Mouse (Mus musculus) c-Kit-positive CD71-positive TER-119-positive erythroid progenitor cells, embryonic 14.5 days (primary cell): ENCODE data around the gene Olfr397.

Experiments used
- DNase-seq: peaks from one replicate; pipeline ENCODE4 v3.0.0-alpha.2; 2013; ENCODE audit warnings: low spot score

The Olfr397 gene

DNA sequence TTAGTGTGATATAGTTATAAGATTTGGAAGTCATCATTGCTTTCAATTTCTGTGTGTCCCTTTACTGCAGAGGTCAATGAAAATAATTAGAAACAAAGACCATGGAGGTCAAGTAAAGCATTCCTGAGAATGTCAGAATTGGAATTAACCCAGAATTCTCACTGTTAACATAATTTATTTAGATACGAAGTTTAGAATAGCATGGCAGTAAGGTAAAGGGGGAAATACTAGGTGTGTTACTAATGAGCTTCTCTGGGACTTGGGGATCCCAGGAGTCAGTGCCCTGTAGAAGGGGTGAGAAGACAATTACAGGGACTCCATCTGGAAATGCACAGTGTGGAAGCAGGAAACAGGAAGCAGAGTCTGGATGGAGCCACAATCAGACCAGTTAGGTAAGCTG, at the start of gene Olfr397:
Olfr397 (plus strand) TSS at position 301 of the 400 bp plus-strand sequence.
- DNase-seq = no peak

DNA sequence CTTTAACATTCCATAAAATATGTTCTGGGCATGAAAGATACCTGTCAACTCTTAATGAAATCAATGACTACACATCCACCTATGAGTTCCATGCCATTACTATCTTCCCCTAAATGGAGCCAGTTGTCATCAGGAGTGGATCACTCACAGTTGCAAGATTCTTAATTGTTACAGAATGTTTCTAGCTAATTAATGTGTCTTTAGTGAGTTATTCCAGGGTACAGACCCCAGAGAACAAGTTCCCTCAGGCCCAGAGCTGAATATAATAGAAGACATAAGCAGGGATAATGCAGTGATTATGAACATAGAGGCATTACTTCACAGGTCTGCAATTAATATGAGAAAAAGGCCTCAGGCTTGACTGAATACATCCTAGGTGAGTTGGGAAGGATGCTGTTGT, 24.2 kb upstream of the Olfr397 start, which contains the start of gene Olfr23:
Olfr23 (plus strand) TSS at position 301 of the 400 bp plus-strand sequence.
- DNase-seq = no peak

DNA sequence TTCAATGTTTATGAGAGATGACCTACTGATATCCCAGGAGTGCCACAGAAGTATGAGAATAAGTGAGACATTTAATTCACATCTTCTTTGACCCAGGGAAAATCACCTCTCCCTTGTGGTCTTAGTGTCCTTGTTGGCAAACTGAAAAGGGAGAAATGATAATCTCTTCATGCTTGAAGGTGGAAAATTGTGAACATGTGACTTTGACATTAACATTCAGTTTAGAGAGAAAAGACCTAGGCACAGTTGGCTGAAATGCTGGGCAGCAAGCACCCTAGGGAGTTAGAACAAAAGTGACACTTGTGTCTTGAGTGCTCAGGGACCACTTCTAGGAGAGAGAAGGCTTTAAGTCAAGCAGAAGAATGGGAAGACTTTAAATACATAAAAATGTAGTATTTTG, 29.7 kb downstream of the Olfr397 start, which contains the start of gene Olfr398:
Olfr398 (minus strand) TSS at position 101 of the 400 bp plus-strand sequence.
- no peak for DNase-seq

DNA sequence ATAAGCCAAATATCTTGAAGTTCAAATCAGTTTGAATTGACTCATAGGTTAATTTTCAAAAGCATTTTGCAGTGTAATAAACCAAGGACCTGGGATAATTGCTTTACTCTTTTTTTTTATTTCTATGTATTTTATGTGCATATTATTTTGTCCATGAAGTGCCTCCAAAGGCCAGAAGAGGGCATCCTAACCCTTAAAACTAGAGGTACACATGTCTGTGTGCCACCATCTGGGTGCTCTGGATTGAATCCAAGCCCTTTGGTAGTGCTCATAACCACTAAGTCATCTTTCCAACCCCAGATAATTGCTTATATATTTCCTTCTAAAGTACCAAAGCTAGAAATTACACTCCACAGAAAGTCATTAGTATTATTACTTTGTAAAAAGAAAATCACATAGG, 32.5 kb downstream of the Olfr397 start:
- DNase-seq = no peak
